Mouse (Mus musculus) left cerebral cortex, adult 8-10 months (tissue): ENCODE measurements around the gene B230217C12Rik. TPM values are rescaled to one million over a fixed set of nuclear protein-coding genes. Genes with fewer than 3 reads are reported as not detected.

Source experiments
- DNase-seq, 2 experiments: peaks; one replicate each; pipeline ENCODE4 v3.0.0; 2022; ENCODE audit warnings: low spot score in 2 of 2
- total RNA-seq, 4 experiments: library from RNA; stranded (reverse); gene quantifications; 2 replicates each; pipeline ENCODE4 v1.2.4; 2022

B230217C12Rik gene
- total RNA-seq: 10 to 100 TPM; 73.0 to 83.2 (median 79.8) TPM

GRCm38 (mm10) chr11:97840539-97840954, at the start of gene B230217C12Rik:
Gene B230217C12Rik, plus strand, starts transcription at chr11:97840780.
- DNase-seq: no peak

GRCm38 (mm10) chr11:97793165-97793564, 47.4 kb upstream of the B230217C12Rik start:
- no peak for DNase-seq

GRCm38 (mm10) chr11:97796910-97797309, 43.7 kb upstream of the B230217C12Rik start:
- DNase-seq: peak in 1 of 2 experiments; percentile 82

- DNase-seq: no peak
Observed at GRCm38 (mm10) chr11:97797369-97798082, 43.1 kb upstream of the B230217C12Rik start.

GRCm38 (mm10) chr11:97798083-97798435, 42.5 kb upstream of the B230217C12Rik start:
- no peak for DNase-seq

GRCm38 (mm10) chr11:97798782-97799145, 41.8 kb upstream of the B230217C12Rik start, which contains the start of gene Lasp1:
Gene Lasp1, plus strand, starts transcription at chr11:97799000.
- peak; percentile 84 to 98 for DNase-seq

GRCm38 (mm10) chr11:97799146-97799993, 41.2 kb upstream of the B230217C12Rik start:
- peak; percentile 75 to 82 for DNase-seq

GRCm38 (mm10) chr11:97799994-97800690, 40.4 kb upstream of the B230217C12Rik start:
- peak in 1 of 2 experiments; percentile 62 for DNase-seq

GRCm38 (mm10) chr11:97800691-97801408, 39.7 kb upstream of the B230217C12Rik start:
- DNase-seq: no peak

GRCm38 (mm10) chr11:97801409-97802193, 39.0 kb upstream of the B230217C12Rik start:
- DNase-seq: no peak

- no peak for DNase-seq
Observed at GRCm38 (mm10) chr11:97802194-97802470, 38.4 kb upstream of the B230217C12Rik start.

GRCm38 (mm10) chr11:97802495-97802894, 38.1 kb upstream of the B230217C12Rik start:
- no peak for DNase-seq

- no peak for DNase-seq
Observed at GRCm38 (mm10) chr11:97803847-97804246, 36.7 kb upstream of the B230217C12Rik start.

- DNase-seq: no peak
Observed at GRCm38 (mm10) chr11:97804841-97805661, 35.5 kb upstream of the B230217C12Rik start.

GRCm38 (mm10) chr11:97805662-97806612, 34.6 kb upstream of the B230217C12Rik start:
- no peak for DNase-seq

- no peak for DNase-seq
Observed at GRCm38 (mm10) chr11:97806613-97806964, 34.0 kb upstream of the B230217C12Rik start.

GRCm38 (mm10) chr11:97807626-97808025, 33.0 kb upstream of the B230217C12Rik start:
- DNase-seq: no peak

GRCm38 (mm10) chr11:97808093-97808492, 32.5 kb upstream of the B230217C12Rik start:
- no peak for DNase-seq
